Mouse (Mus musculus) c-Kit-positive CD71-negative TER-119-negative erythroid progenitor cells, embryonic 14.5 days (primary cell): ENCODE measurements at regions not wholly inside any gene's neighbourhood (a gene's known extent, or its start where the extent isn't known, plus 50 kb on each side); places are given as distances from the start of the nearest gene placed in this dataset.

ENCODE experiments used
- DNase-seq: peaks from one replicate; pipeline ENCODE4 v3.0.0-alpha.2; 2013; ENCODE audit warnings: low read depth

GRCm38 (mm10) chr7:67429008-67429873 is 56.6 kb upstream of the Mef2a start:
- DNase-seq, result no peak

GRCm38 (mm10) chr7:67428388-67428787 is 55.7 kb upstream of the Mef2a start:
- no peak for DNase-seq

DNA sequence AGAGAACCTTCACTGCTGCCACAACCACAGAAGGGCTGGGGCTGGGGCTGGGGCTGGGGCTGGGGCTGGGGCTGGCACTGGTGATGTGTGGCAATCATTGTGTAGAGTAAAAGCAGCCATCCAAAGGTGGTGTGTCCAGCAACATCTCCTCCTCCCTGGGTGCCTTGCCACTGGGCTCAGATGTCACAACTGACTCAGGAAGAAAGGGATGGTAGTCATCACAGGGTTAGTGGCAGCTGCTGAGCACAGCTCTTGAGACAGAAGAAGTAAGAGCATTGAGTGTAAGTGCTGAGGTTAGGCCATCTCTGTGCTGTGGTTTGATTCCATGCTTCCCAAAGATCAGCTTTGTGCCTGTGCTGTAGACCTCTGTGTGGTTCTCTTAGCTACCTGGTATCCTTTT is 53.4 kb upstream of the Mef2a start:
- DNase-seq, result no peak

DNA sequence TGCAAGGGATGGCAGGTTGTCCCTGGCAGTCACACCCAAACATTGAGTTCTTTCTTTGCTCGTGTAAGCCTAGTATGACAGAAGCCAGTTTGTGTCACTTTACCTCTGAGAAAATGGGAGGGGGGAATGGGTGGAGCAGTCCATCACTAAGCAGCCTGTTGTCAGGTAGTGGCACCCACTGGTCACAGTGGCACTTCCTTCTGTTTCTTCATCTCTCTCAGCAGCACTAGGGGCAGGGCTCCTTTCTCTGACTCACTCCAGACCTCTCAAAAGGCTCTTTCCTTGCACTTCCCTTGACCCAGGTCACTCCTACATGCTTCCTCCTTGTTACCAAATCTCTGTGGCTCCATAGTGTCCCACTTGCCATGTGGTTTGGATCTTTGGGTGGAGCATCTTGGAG is 52.9 kb upstream of the Mef2a start:
- DNase-seq, result no peak

- DNase-seq, result no peak
These were observed 52.3 kb upstream of the Mef2a start for GRCm38 (mm10) chr7:67424810-67425485.
